Mouse (Mus musculus): Measurements from ENCODE around the gene Olfr967.

The Olfr967 gene

DNA sequence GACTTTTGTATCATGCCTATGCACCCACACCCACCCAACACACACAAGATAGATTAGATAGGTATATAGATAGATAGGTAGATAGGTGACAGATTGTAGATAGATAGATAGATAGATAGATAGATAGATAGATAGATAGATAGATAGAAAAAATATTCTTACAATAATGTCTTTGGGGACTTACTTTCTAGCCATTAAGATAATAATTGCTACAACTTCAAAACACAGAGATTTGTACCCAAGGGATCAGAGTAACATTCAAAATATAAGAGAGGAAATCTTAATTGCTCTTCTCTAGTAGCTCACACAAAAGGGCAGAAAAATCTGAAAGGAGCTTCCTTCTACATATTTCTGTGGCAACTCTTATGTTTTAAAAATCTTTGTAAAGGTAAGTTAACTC lies at the start of gene Olfr967:
TSS of gene Olfr967 (plus strand) at position 301 of the 400 bp plus-strand sequence.
- no peak for DNase-seq

DNA sequence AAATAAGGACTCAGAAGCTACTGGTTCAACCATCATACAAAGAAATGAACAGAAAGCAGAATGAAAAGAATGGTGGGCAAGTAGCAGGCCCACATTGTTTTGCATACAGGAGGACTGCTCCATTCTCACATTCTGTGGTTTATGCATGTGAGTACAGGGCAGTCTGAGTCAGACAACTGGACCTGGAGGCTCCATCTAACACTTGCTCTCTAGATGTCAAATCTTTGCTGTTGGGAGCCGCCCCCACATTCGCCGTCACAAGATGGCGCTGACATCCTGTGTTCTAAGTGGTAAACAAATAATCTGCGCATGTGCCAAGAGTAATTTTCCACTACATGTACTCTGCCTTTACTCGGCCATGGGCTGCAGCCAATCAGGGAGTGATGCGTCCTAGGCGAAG lies 44.9 kb upstream of the Olfr967 start:
- DNase-seq = peak in 1 of 2 experiments; percentile 1

DNA sequence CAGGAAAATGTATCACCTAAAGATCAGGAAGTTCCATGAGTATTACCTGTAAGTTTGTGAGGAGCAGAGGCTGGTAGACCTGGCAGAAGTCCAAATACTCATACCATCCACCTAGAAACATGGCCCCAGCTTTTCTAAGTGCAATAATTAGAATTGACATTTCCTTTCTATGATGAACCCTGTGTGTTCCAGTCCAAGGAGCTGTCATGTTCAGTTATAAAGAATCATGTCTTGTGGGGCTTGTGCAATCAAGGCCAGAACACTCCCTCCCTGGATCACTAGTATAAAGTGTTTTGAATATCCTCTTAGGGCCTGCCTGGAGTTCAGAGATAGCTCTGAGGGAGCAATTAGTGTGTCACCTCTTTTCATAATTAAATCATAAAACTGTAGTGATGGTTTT lies 39.0 kb upstream of the Olfr967 start, which contains the start of gene Olfr149:
TSS of gene Olfr149 (minus strand) at position 101 of the 400 bp plus-strand sequence.
- DNase-seq = peak in 1 of 2 experiments; percentile 3

DNA sequence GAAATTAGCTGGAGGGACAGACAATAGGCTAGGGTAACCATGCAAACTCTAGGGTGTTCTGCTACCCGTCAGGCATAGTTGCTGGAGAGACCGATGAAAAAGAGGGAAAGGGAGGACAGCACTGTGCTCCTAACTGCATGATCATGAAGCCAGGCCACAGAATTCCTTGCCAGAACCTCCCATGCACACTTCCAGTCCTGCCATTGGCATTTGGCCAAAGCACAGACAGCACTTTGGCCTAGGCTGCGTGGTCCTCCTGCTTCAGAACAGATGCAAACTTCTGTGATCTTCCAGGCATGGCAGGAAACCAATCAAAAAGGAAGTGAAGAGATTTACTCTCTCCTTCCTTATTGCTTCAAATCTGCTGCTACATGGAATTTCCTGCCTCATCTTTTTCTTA lies 37.1 kb upstream of the Olfr967 start:
- DNase-seq = peak; percentile 58 to 72

DNA sequence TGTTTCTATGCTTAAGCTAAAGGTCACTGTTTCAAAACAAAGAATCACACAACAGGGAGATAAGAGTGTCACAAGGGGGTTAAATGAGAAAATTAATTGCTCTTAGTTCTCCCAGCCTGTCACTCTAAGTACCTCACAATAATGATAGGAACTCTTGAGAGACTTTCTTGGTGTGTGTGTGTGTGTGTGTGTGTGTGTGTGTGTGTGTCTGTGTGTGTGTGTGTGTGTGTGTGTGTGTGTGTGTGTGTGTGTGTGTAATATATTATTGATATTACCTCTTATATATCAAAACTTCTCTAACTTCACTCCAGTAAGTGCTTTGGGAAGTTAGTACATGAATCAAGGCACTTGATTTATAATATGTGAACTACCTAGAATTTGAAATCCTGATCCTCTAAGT lies 35.0 kb upstream of the Olfr967 start, which contains the start of gene Olfr965:
TSS of gene Olfr965 (plus strand) at position 301 of the 400 bp plus-strand sequence.
- DNase-seq = no peak

DNA sequence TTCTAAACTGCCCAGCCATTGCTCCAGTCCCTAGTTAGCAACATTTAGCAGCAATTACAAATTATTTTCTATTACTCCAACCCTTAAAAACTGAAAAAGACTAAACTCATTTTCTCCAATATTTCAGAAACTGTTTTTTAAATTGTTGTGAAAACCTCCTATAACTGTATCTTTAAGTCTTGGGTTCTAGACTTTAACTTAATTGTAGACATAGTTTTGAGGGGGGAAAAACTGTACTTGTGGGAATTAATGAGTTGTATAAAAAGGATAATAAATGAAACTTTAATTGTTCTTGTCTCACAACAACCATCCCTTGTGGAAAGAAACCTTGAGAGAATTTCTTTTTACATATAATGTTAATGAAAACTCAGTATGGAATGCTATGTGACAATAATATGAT lies 15.4 kb upstream of the Olfr967 start, which contains the start of gene Olfr150:
TSS of gene Olfr150 (plus strand) at position 301 of the 400 bp plus-strand sequence.
- no peak for DNase-seq

DNA sequence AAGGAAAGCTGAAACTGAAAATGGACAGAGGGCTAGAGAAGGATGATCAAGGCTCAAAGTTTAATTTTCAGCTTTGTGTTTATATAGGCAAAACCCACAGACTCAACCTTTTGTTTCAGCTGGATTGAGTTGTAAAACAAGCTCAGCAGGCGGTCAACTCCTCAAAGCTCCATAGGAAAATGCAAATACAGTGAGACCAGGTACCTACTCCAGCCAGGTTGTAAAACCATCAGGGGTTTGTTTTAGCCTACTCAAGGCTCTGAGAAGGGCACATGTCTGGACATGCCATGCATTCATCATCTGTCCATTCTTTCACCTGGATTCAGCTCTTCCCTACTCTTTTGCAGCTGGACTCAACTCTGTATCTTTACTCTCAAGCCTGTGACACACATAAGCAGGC lies 5.3 kb upstream of the Olfr967 start:
- DNase-seq = no peak

DNA sequence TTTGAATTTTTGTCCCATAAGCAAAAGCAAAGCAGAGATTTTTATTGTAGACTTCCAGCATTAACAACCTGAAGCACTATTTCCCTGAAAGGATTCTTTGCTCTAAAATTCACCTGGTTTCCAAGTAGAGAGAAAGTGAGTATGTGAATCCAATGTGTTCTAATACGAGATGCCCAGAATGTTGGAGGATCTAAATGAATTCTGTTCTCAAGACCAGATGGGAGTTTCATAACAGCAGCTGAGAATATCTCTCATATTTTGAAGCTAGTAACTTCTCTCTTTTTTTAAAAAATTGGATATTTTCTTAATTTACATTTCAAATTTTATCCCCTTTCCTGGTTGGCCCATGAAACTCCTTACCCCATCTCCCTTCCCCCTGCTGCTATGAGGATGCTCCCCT lies 379 bp downstream of the Olfr967 start:
- no peak for DNase-seq

DNA sequence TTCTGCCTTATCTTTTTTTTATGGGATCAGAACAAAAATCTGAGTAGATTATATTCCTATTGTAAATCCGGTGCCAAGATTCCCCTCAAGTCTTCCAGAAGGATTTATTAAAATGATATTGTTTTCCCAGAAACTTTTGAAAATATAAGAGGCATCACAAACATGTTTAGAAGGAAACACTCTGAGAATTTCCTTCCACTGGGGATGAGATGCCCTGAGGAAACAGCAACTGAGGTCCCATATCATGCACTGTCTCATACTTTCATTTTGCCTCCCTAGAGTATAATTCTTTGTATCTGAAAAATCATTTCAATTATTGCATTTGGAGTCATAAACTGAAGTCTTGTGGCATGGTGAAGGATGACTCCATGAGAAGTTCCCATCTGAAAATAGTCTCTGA lies 37.1 kb downstream of the Olfr967 start, which contains the start of gene Olfr968:
TSS of gene Olfr968 (minus strand) at position 101 of the 400 bp plus-strand sequence.
- DNase-seq = no peak

DNA sequence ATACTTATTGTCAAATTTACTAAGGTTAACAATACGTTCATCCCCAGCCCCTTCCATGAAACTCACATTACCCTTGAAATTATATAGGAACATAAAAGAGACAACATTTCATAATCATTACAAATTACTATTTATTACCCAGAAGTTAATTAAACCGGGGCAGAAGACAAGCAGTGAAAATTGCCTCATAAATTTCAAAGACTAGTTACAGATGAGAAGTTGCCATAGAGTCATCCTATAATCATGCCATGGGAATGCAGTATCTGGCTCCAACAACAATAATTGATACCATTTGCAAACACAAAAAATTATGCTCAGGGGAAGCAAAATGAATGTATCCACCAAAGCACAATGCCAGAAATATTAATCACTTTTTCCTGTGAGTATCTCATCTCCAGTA lies 44.5 kb downstream of the Olfr967 start, which contains the start of gene Olfr969:
TSS of gene Olfr969 (plus strand) at position 388 of the 400 bp plus-strand sequence.
- no peak for DNase-seq

Measured in cerebellum, postnatal 10 days (tissue).